15 mouse cellular contexts compared by ENCODE assay signal in the genomic region with DNA sequence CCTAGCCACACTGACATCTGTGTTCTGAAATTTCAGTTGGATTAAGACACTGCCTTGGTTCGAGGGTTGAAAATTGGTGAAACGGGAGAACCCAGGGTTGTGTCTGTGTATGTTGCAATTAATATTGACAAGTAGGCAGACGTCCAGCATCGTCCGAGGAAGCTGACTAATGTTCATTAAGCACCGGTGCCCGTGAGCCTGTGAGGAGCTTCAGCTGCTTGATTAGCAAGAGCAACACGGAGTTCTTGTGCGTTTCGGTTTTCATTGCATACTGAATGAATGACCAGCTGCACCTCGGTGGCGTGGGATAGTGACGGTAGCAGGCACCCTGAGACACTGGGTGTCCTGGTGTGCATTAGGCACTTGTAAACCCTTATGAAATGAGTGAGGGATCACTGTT. TPM values are rescaled to one million over a fixed set of nuclear protein-coding genes. Genes with fewer than 3 reads are reported as not detected.
DNase-seq lines count a peak whose midpoint lies in the region; ATAC-seq and TF ChIP-seq lines count a peak whose summit lies in the region.
"Had no signal": no experiment of that assay in that cellular context is flagged by ENCODE, and none has a peak within 500 bp of the region (broad histone marks: within the 10 kb centered on the region; RNA-seq: fewer than 3 reads in every experiment).

No protein-coding gene starts in this region.

- no peaks in the 10 kb centered on the region for H3K36me3 ChIP-seq in forebrain, embryonic 14.5 days (ENCODE audit: control insufficient read depth, insufficient read depth, low read length)
- no peaks in the 10 kb centered on the region for H3K36me3 ChIP-seq in forebrain, embryonic 11.5 days (ENCODE audit: control insufficient read depth, insufficient read depth, low read length)
- H3K36me3 ChIP-seq: midbrain, embryonic 12.5 days had no signal

- no peak overlapping the region for H3K4me2 ChIP-seq in forebrain, embryonic 14.5 days (ENCODE audit: low read length)
- H3K4me2 ChIP-seq in forebrain, embryonic 11.5 days (ENCODE audit: low read depth, low read length, severe bottlenecking), result no peak overlapping the region
- H3K4me2 ChIP-seq: midbrain, embryonic 12.5 days had no signal

- H3K27ac ChIP-seq in forebrain, embryonic 14.5 days (ENCODE audit: low read depth, low read length), result no peak overlapping the region
- no peak overlapping the region for H3K27ac ChIP-seq in forebrain, embryonic 11.5 days (ENCODE audit: low read depth, low read length)
- H3K27ac ChIP-seq in layer of hippocampus, adult 2 months, result peak overlapping the region; percentile 15; the same call in 1 of the 2 replicates
- H3K27ac ChIP-seq: kidney, postnatal 0 days; midbrain, embryonic 12.5 days had no signal

- 16% methylated on average over 13 of the region's 13 CpGs for WGBS in forebrain, embryonic 14.5 days
- WGBS in forebrain, embryonic 11.5 days, result 68% methylated on average over 13 of the region's 13 CpGs

- H3K9ac ChIP-seq in forebrain, embryonic 14.5 days (ENCODE audit: low read length), result no peak overlapping the region
- no peak overlapping the region for H3K9ac ChIP-seq in forebrain, embryonic 11.5 days (ENCODE audit: low read length)
- H3K9ac ChIP-seq: midbrain, embryonic 12.5 days had no signal

- no peaks in the 10 kb centered on the region for H3K27me3 ChIP-seq in forebrain, embryonic 14.5 days (replicated peaks; ENCODE audit: control insufficient read depth, insufficient read depth, low read length)
- H3K27me3 ChIP-seq in forebrain, embryonic 11.5 days (ENCODE audit: control insufficient read depth, insufficient read depth, low read length), result peaks cover 3% of the 10 kb centered on the region; the same call in 1 of the 2 replicates

- H3K4me1 ChIP-seq in forebrain, embryonic 14.5 days (ENCODE audit: control insufficient read depth, insufficient read depth, low read length), result peaks cover 41% of the 10 kb centered on the region
- peaks cover 21% of the 10 kb centered on the region for H3K4me1 ChIP-seq in forebrain, embryonic 11.5 days (replicated peaks; ENCODE audit: control insufficient read depth, insufficient read depth, low read length)

- no peak overlapping the region for H3K4me3 ChIP-seq in forebrain, embryonic 14.5 days (ENCODE audit: low read depth, low read length)
- no peak overlapping the region for H3K4me3 ChIP-seq in forebrain, embryonic 11.5 days (ENCODE audit: low read depth, low read length)
- H3K4me3 ChIP-seq in layer of hippocampus, adult 2 months, result no peak overlapping the region
- H3K4me3 ChIP-seq: midbrain, embryonic 12.5 days had no signal

- no peaks in the 10 kb centered on the region for H3K9me3 ChIP-seq in forebrain, embryonic 14.5 days (replicated peaks; ENCODE audit: control insufficient read depth, low read length)
- H3K9me3 ChIP-seq in forebrain, embryonic 11.5 days (ENCODE audit: control insufficient read depth, low read length), result no peaks in the 10 kb centered on the region
- H3K9me3 ChIP-seq: midbrain, embryonic 12.5 days had no signal

- ATAC-seq in forebrain, embryonic 14.5 days, result no peak
- ATAC-seq in forebrain, embryonic 11.5 days (replicated peaks; ENCODE audit: low FRiP score), result no peak

- TF ChIP-seq CTCF in layer of hippocampus, adult 2 months (conservative IDR thresholded peaks at IDR 0.05), result no peak

- peak; percentile 68 for DNase-seq in forebrain, embryonic 14.5 days (ENCODE audit: low spot score)
- no peak for DNase-seq in forebrain, embryonic 11.5 days (ENCODE audit: low spot score)
- DNase-seq in layer of hippocampus, adult 2 months (ENCODE audit: low spot score in 2 of 2), result no peak
- DNase-seq in layer of hippocampus, adult 18-20 months (ENCODE audit: low spot score in 2 of 2), result no peak
- peak; percentile 15 for DNase-seq in urinary bladder, postnatal 14 days (ENCODE audit: low spot score)
- DNase-seq in urinary bladder, postnatal 36 days (ENCODE audit: low spot score in 2 of 2), result no peak
- DNase-seq in skeletal muscle tissue, adult 2 months (ENCODE audit: low read depth, low spot score), result peak; percentile 36
- no peak for DNase-seq in frontal cortex, postnatal 10 days (ENCODE audit: low spot score in 2 of 2)
- DNase-seq: cerebellum, adult 9-11 months; heart, postnatal 4 days; layer of hippocampus, adult 9-11 months; lung, postnatal 10 days; thymus, postnatal 36 days had no signal

RNA-seq across cellular contexts. Expression of gene E130114P18Rik, which starts 58.9 kb away (rescaled TPM):
- polyA plus RNA-seq in forebrain, embryonic 14.5 days (2014; fragmentation: Nextera tagmentation; extraction: Ambion mirVana), result 48.7 and 62.9 TPM in 2 replicates
- polyA plus RNA-seq in forebrain, embryonic 11.5 days (2014; fragmentation: Nextera tagmentation; extraction: Ambion mirVana), result 45.7 and 46.4 TPM in 2 replicates
- total RNA-seq in layer of hippocampus, adult 2 months (2021), result 1 to 10 TPM; 7.1 to 7.9 TPM
- total RNA-seq in layer of hippocampus, adult 18-20 months (2021), result 1 to 10 TPM; 6.9 to 7.6 TPM
- total RNA-seq: heart, postnatal 4 days had no signal

Comparison
In these comparisons a context has a peak if more than half of its experiments do, and no peak if none do; other contexts are left out.
1. DNase-seq: peak in forebrain, embryonic 14.5 days (single experiment), urinary bladder, postnatal 14 days (single experiment) and skeletal muscle tissue, adult 2 months (single experiment); none in forebrain, embryonic 11.5 days (single experiment), layer of hippocampus, adult 2 months (0 of 2), layer of hippocampus, adult 18-20 months (0 of 2), urinary bladder, postnatal 36 days (0 of 2) and frontal cortex, postnatal 10 days (0 of 2).